Mouse (Mus musculus): Measurements from ENCODE around the gene Sema3g. TPM values are rescaled to one million over a fixed set of nuclear protein-coding genes. Genes with fewer than 3 reads are reported as not detected.

Sema3g gene
- polyA plus RNA-seq, 1 experiment from 2014 or later, result 6.5 TPM

DNA sequence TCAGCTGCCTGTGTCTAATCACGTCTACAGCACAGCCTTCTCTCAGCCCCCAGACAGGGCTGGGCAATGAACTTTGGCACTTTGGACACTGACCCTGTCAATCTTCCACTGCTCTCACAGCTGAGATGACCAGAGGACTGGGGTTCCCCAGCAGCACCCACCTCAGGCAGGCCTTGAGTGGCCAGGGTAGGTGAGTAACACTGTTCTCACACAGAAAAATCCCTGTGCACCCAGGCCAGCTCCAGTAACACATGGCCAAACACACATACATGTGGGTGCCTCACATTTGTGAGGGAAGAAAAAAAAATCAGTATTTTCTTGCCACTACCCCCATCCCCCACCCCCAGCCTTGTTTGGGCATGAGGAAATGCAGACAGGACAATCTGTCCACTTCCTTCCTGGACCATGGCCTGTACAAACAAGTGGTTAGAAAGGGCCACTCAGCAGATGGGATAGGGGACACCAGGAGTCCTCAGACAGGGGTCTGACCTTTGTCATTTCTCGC, 34.8 kb upstream of the Sema3g start:
- Histone ChIP-seq H3K4me3 (replicated peaks; ENCODE audit: low read depth, low read length) (no peak overlapping the region), H3K9me3 (replicated peaks; ENCODE audit: low read length) (no peaks in the 10 kb centered on the region), H3K27me3 (ENCODE audit: insufficient read depth, low read length) (no peaks in the 10 kb centered on the region), H3K4me1 (replicated peaks; ENCODE audit: insufficient read depth, low read length) (no peaks in the 10 kb centered on the region), H3K9ac (ENCODE audit: low read depth, low read length) (no peak overlapping the region), H3K36me3 (ENCODE audit: insufficient read depth, low read length) (peaks cover 87% of the 10 kb centered on the region), H3K4me2 (ENCODE audit: low read length) (no peak overlapping the region), H3K27ac (peak overlapping the region; percentile 60; the same call in 1 of the 2 replicates)
- WGBS, result 54% methylated on average over 2 of the region's 2 CpGs
- ATAC-seq (replicated peaks; ENCODE audit: low FRiP score, low read depth) (peak; percentile 70), DNase-seq (ENCODE audit: low spot score) (no peak)
- TF ChIP-seq CTCF (IDR thresholded peaks at IDR 0.05; ENCODE audit: low read depth), result no peak

DNA sequence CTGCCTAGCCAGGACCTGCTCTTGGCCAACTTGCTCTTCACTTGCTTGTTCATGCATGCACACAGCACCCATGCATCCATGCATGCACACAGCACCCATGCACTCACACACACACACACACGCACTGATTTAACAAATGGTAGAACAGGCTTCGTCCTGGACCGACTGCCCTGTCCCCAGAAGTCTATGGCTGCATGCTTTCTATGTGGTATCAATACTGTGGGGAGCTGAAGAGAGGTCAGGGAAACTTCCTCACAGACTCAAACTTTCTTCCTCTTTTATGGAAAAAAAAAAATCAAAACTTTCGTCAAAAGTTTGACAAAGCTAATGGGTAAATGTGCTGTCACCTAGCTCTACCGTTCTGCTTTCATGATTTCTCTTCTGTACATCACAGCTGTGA, 34.1 kb upstream of the Sema3g start:
- Histone ChIP-seq H3K4me1 (replicated peaks; ENCODE audit: insufficient read depth, low read length) (no peaks in the 10 kb centered on the region), H3K4me3 (replicated peaks; ENCODE audit: low read depth, low read length) (no peak overlapping the region), H3K9ac (ENCODE audit: low read depth, low read length) (no peak overlapping the region), H3K27me3 (ENCODE audit: insufficient read depth, low read length) (no peaks in the 10 kb centered on the region), H3K36me3 (ENCODE audit: insufficient read depth, low read length) (peaks cover 90% of the 10 kb centered on the region), H3K27ac (peak overlapping the region; percentile 20; the same call in 1 of the 2 replicates), H3K9me3 (replicated peaks; ENCODE audit: low read length) (no peaks in the 10 kb centered on the region), H3K4me2 (ENCODE audit: low read length) (no peak overlapping the region)
- no peak for TF ChIP-seq CTCF (IDR thresholded peaks at IDR 0.05; ENCODE audit: low read depth)
- DNase-seq (ENCODE audit: low spot score) (no peak), ATAC-seq (replicated peaks; ENCODE audit: low FRiP score, low read depth) (no peak)
- 83% methylated on average over 5 of the region's 5 CpGs for WGBS

DNA sequence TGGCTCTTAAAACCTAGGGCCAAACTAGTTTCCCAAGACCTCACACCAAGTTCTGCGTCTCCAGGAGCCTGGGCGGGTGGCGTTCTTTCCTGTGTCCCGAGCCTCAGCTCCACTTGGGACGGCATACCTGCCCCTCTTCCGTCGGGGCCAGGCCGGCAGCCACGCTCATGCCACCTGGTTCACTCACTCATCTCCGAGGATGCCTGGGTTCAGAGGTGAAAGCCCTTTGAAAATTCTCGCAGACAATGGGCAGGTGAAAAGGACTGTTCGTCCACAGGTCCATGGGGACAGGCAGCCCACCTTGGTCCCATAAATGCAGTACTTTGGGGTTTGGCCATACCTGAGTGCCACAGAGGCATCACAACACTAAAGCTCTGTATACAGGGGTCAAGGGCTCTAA, 33.5 kb upstream of the Sema3g start:
- Histone ChIP-seq H3K9me3 (replicated peaks; ENCODE audit: low read length) (no peaks in the 10 kb centered on the region), H3K27ac (no peak overlapping the region), H3K4me2 (ENCODE audit: low read length) (no peak overlapping the region), H3K9ac (ENCODE audit: low read depth, low read length) (no peak overlapping the region), H3K4me3 (replicated peaks; ENCODE audit: low read depth, low read length) (no peak overlapping the region), H3K36me3 (ENCODE audit: insufficient read depth, low read length) (peaks cover 91% of the 10 kb centered on the region), H3K4me1 (replicated peaks; ENCODE audit: insufficient read depth, low read length) (no peaks in the 10 kb centered on the region), H3K27me3 (ENCODE audit: insufficient read depth, low read length) (no peaks in the 10 kb centered on the region)
- ATAC-seq (replicated peaks; ENCODE audit: low FRiP score, low read depth) (no peak), DNase-seq (ENCODE audit: low spot score) (no peak)
- no peak for TF ChIP-seq CTCF (IDR thresholded peaks at IDR 0.05; ENCODE audit: low read depth)
- WGBS, result 90% methylated on average over 12 of the region's 12 CpGs

DNA sequence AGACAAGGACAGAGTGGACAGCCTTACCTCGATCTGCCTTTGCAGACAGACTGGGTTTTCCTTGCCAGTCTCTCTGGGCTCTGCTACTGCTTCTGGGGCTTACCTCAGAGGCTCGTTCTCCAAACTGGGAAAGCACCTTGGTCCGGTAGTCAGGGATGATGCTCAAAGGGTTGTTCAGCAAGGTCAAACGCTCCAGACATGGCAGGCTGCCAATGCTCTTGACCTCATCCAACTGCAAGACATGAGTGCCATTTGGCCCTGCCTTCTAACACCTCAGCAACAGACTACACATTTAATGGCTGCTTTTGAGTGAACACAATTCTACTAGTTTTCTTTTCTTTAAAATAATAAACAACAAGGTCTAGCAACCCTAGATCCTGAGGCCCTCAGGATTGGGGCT, 31.0 kb upstream of the Sema3g start:
- TF ChIP-seq CTCF (IDR thresholded peaks at IDR 0.05; ENCODE audit: low read depth), result no peak
- H3K9ac ChIP-seq (ENCODE audit: low read depth, low read length), result no peak overlapping the region
- no peak overlapping the region for H3K27ac ChIP-seq
- no peak overlapping the region for H3K4me2 ChIP-seq (ENCODE audit: low read length)
- WGBS, result 58% methylated on average over 4 of the region's 4 CpGs
- ATAC-seq (replicated peaks; ENCODE audit: low FRiP score, low read depth) (no peak), DNase-seq (ENCODE audit: low spot score) (no peak)
- H3K4me3 ChIP-seq (replicated peaks; ENCODE audit: low read depth, low read length), result no peak overlapping the region
- H3K27me3 ChIP-seq (ENCODE audit: insufficient read depth, low read length), result no peaks in the 10 kb centered on the region
- H3K4me1 ChIP-seq (replicated peaks; ENCODE audit: insufficient read depth, low read length), result no peaks in the 10 kb centered on the region
- H3K36me3 ChIP-seq (ENCODE audit: insufficient read depth, low read length), result peaks cover 91% of the 10 kb centered on the region
- H3K9me3 ChIP-seq (replicated peaks; ENCODE audit: low read length), result no peaks in the 10 kb centered on the region

DNA sequence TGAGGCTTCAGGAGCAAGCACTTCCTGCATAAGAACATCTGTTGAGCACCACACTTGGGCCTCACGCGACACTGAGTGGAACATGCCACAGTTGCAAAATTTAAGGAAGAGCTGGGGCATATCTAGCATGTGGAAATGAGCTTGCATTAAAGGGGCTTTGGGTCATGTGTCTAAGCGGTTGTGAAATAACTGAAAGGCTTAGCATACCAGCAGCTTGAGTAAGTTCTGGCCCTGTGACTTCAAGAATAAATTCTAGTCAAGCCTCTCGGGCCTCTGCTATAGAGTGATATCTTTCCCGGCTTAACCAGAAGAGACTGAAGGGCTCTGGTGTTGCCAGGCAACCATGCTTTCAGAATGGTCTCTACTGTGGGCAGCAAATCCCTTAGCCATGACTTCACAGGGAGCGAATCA, 28.9 kb upstream of the Sema3g start:
- ATAC-seq (replicated peaks; ENCODE audit: low FRiP score, low read depth) (no peak), DNase-seq (ENCODE audit: low spot score) (no peak)
- Histone ChIP-seq H3K9me3 (replicated peaks; ENCODE audit: low read length) (no peaks in the 10 kb centered on the region), H3K36me3 (ENCODE audit: insufficient read depth, low read length) (peaks cover 98% of the 10 kb centered on the region), H3K4me1 (replicated peaks; ENCODE audit: insufficient read depth, low read length) (no peaks in the 10 kb centered on the region), H3K27ac (no peak overlapping the region), H3K9ac (ENCODE audit: low read depth, low read length) (no peak overlapping the region), H3K27me3 (ENCODE audit: insufficient read depth, low read length) (no peaks in the 10 kb centered on the region), H3K4me2 (ENCODE audit: low read length) (no peak overlapping the region), H3K4me3 (replicated peaks; ENCODE audit: low read depth, low read length) (no peak overlapping the region)
- whole genome bisulfite sequencing, result 76% methylated on average over 6 of the region's 6 CpGs
- no peak for TF ChIP-seq CTCF (IDR thresholded peaks at IDR 0.05; ENCODE audit: low read depth)

DNA sequence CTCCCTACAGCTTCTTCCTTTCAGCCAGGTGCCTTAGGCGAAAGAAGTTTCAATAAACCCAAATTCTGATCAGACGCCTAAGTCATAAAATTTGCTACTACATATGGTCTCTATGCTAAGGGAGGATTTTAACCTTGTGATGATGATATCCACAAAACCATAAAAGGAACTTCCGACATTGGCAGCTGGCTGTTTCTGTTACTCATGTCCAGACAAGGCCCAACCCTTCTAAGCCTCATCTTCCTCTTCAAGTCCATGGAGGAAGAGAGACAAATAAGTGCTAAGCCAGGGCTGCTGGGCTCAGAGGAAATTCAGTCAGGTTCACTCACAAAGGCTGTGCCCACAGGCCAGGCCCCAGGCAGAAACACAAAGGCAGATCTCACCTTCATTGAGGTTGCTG, 28.3 kb upstream of the Sema3g start:
- H3K9me3 ChIP-seq (replicated peaks; ENCODE audit: low read length), result no peaks in the 10 kb centered on the region
- H3K27me3 ChIP-seq (ENCODE audit: insufficient read depth, low read length), result no peaks in the 10 kb centered on the region
- no peak for TF ChIP-seq CTCF (IDR thresholded peaks at IDR 0.05; ENCODE audit: low read depth)
- H3K36me3 ChIP-seq (ENCODE audit: insufficient read depth, low read length), result peaks cover 95% of the 10 kb centered on the region
- H3K9ac ChIP-seq (ENCODE audit: low read depth, low read length), result no peak overlapping the region
- no peak for ATAC-seq (replicated peaks; ENCODE audit: low FRiP score, low read depth)
- no peak for DNase-seq (ENCODE audit: low spot score)
- no peaks in the 10 kb centered on the region for H3K4me1 ChIP-seq (replicated peaks; ENCODE audit: insufficient read depth, low read length)
- no peak overlapping the region for H3K4me3 ChIP-seq (replicated peaks; ENCODE audit: low read depth, low read length)
- H3K27ac ChIP-seq, result no peak overlapping the region
- H3K4me2 ChIP-seq (ENCODE audit: low read length), result no peak overlapping the region
- 89% methylated on average over 3 of the region's 3 CpGs for whole genome bisulfite sequencing

DNA sequence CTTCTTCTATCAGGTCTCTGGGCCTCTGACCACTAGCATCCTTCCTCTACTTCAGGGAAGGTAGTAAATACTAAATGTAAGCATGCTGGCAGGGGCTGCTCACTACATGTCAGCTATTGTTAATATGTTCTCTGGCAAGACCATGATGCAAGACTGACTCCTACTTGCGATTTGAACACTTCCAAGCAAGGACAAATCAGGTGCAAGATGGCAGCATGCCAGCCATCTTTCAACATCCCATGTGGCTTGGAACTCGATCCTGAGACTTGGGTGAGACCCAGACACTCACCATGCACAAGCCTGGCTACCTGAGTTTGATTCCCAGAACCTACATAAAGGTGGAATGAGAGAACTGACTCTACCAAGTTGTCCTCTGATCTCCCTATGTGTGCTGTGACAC, 25.7 kb upstream of the Sema3g start:
- no peak for ATAC-seq (replicated peaks; ENCODE audit: low FRiP score, low read depth)
- no peak for TF ChIP-seq CTCF (IDR thresholded peaks at IDR 0.05; ENCODE audit: low read depth)
- 71% methylated on average over 2 of the region's 2 CpGs for WGBS
- H3K27ac ChIP-seq, result no peak overlapping the region
- no peak overlapping the region for H3K9ac ChIP-seq (ENCODE audit: low read depth, low read length)
- no peak overlapping the region for H3K4me2 ChIP-seq (ENCODE audit: low read length)
- H3K36me3 ChIP-seq (ENCODE audit: insufficient read depth, low read length), result peaks cover 81% of the 10 kb centered on the region
- no peak overlapping the region for H3K4me3 ChIP-seq (replicated peaks; ENCODE audit: low read depth, low read length)
- no peaks in the 10 kb centered on the region for H3K4me1 ChIP-seq (replicated peaks; ENCODE audit: insufficient read depth, low read length)
- no peak for DNase-seq (ENCODE audit: low spot score)
- no peaks in the 10 kb centered on the region for H3K9me3 ChIP-seq (replicated peaks; ENCODE audit: low read length)
- no peaks in the 10 kb centered on the region for H3K27me3 ChIP-seq (ENCODE audit: insufficient read depth, low read length)

Data from kidney, postnatal 0 days (tissue).